Mouse (Mus musculus) limb, embryonic 12.5 days (tissue): ENCODE measurements around the gene Rlbp1. TPM values are rescaled to one million over a fixed set of nuclear protein-coding genes. Genes with fewer than 3 reads are reported as not detected.

ENCODE experiments used
- ATAC-seq: fragments of 200-750 bp; cut with Nextera tagmentation; 2 replicates; pipeline ENCODE4 v1.8.0; 2017; ENCODE audit warnings: low read depth, moderate TSS enrichment; ENCODE audit not compliant: insufficient number of reproducible peaks, insufficient read depth, low FRiP score, low TSS enrichment
- H3K27ac ChIP-seq: fragments of 300-500 bp; sonication (generic); 2 replicates; pipeline ENCODE4 v1.5.1; 2016; ENCODE audit warnings: mild to moderate bottlenecking, moderate library complexity
- H3K27me3 ChIP-seq: fragments of 300-500 bp; sonication (generic); 2 replicates; pipeline ENCODE4 v1.6.1; 2016; ENCODE audit warnings: mild to moderate bottlenecking, moderate library complexity
- H3K36me3 ChIP-seq: fragments of 300-500 bp; sonication (generic); 2 replicates; pipeline ENCODE4 v1.6.1; 2016; ENCODE audit warnings: mild to moderate bottlenecking, moderate library complexity
- H3K4me1 ChIP-seq: fragments of 300-500 bp; sonication (generic); replicated peaks from 2 replicates; pipeline ENCODE4 v1.6.1; 2016
- H3K4me2 ChIP-seq: fragments of 300-500 bp; sonication (generic); 2 replicates; pipeline ENCODE4 v1.6.1; 2016; ENCODE audit warnings: mild to moderate bottlenecking, moderate library complexity
- H3K4me3 ChIP-seq: fragments of 300-500 bp; sonication (generic); replicated peaks from 2 replicates; pipeline ENCODE4 v1.5.1; 2016; ENCODE audit warnings: mild to moderate bottlenecking
- H3K9ac ChIP-seq: fragments of 300-500 bp; sonication (generic); replicated peaks from 2 replicates; pipeline ENCODE4 v1.6.1; 2016; ENCODE audit warnings: mild to moderate bottlenecking, moderate library complexity
- H3K9me3 ChIP-seq: fragments of 300-500 bp; sonication (generic); 2 replicates; pipeline ENCODE4 v1.6.1; 2016; ENCODE audit warnings: mild to moderate bottlenecking, moderate library complexity
- WGBS: fragments of 180-500 bp; shearing (Covaris S2); methylation state at CpG from one replicate; pipeline ENCODE4 v1.1.7; 2016; 5-methylcytosine and 5-hydroxymethylcytosine counted together
- polyA plus RNA-seq: library from polyadenylated mRNA; unstranded; fragments of >200 nt; fragmentation: Nextera tagmentation; extraction: Ambion mirVana; gene quantifications from 2 replicates; pipeline ENCODE4 v1.2.1, GENCODE M21; 2016

Gene Rlbp1
- 0.59 and 0.64 TPM in 2 replicates for polyA plus RNA-seq

- no peaks in the 10 kb centered on the region for H3K9me3 ChIP-seq
- H3K4me2 ChIP-seq: no peak within 1 kb of the TSS
- no peaks in the 10 kb centered on the region for H3K36me3 ChIP-seq
- H3K27ac ChIP-seq: peak within 1 kb of the TSS; percentile 59
- no peak within 1 kb of the TSS for H3K4me3 ChIP-seq
- H3K27me3 ChIP-seq: no peaks in the 10 kb centered on the region
- WGBS: 71% methylated on average over 16 of the region's 16 CpGs
- H3K9ac ChIP-seq: no peak within 1 kb of the TSS
- ATAC-seq: no peak
- H3K4me1 ChIP-seq: peaks cover 15% of the 10 kb centered on the region
These were observed at the start of gene Rlbp1 for GRCm38 (mm10) chr7:79386422-79387133. Rlbp1 (minus strand) TSS chr7:79387048.

DNA sequence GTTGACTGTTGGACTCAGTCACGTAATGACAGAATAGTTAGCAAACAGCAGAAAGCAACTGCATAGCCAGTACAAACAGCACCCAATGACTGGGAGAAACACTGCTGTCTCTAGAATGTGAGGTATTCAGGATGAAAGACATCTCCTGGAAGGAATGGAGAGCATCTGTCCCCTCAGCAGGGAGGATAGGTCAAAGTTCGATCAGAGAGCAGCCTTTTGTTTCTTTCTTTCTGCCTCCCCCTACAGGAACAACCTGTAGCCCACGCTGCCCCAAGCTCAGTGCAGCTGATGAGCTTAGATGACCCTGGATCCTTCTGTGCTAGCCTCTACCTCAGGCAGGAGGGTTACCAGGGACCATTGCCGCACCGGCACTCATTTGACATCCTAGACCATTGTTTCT is 41.4 kb upstream of the Rlbp1 start:
- ATAC-seq: no peak
- Histone ChIP-seq H3K4me2 (no peak overlapping the region), H3K27me3 (no peaks in the 10 kb centered on the region), H3K36me3 (peaks cover 17% of the 10 kb centered on the region; the same call in 1 of the 2 replicates), H3K4me3 (no peak overlapping the region), H3K9me3 (no peaks in the 10 kb centered on the region), H3K9ac (no peak overlapping the region), H3K27ac (no peak overlapping the region), H3K4me1 (no peaks in the 10 kb centered on the region)
- whole genome bisulfite sequencing: 73% methylated on average over 5 of the region's 5 CpGs

DNA sequence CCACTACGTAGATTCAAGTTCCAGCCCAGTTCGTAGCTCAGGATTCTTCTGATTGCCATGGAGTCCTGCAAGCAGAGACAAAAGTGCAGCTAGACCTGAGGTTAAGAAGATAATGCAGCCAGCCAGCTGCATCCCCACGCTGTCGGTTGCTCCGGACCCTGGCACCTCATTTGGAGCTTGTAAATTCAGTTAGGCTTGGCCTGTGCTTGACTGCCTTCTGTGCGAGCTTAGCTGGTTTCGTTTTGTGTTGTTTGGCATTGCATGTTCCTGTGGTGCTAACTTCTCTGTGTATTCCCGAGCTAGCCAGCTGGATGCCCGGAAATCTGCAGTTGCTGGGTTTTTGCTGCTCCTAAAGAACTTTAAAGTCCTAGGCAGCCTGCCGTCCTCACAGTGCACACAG is 39.0 kb upstream of the Rlbp1 start:
- Histone ChIP-seq H3K36me3 (peaks cover 23% of the 10 kb centered on the region; the same call in 1 of the 2 replicates), H3K9ac (no peak overlapping the region), H3K4me3 (no peak overlapping the region), H3K9me3 (0 out of 2 replicates have a peak, but pooled peaks cover 2% of the 10 kb centered on the region), H3K27ac (peak overlapping the region; percentile 4; the same call in 1 of the 2 replicates), H3K27me3 (no peaks in the 10 kb centered on the region), H3K4me2 (no peak overlapping the region), H3K4me1 (no peaks in the 10 kb centered on the region)
- ATAC-seq: no peak
- WGBS: 83% methylated on average over 10 of the region's 10 CpGs

- Histone ChIP-seq H3K27ac (no peak overlapping the region), H3K36me3 (peaks cover 29% of the 10 kb centered on the region; the same call in 1 of the 2 replicates), H3K27me3 (no peaks in the 10 kb centered on the region), H3K4me1 (no peaks in the 10 kb centered on the region), H3K9ac (no peak overlapping the region), H3K9me3 (0 out of 2 replicates have a peak, but pooled peaks cover 2% of the 10 kb centered on the region), H3K4me2 (no peak overlapping the region), H3K4me3 (no peak overlapping the region)
- 90% methylated on average over 10 of the region's 10 CpGs for WGBS
- no peak for ATAC-seq
These were observed 36.0 kb upstream of the Rlbp1 start for GRCm38 (mm10) chr7:79422876-79423275.

DNA sequence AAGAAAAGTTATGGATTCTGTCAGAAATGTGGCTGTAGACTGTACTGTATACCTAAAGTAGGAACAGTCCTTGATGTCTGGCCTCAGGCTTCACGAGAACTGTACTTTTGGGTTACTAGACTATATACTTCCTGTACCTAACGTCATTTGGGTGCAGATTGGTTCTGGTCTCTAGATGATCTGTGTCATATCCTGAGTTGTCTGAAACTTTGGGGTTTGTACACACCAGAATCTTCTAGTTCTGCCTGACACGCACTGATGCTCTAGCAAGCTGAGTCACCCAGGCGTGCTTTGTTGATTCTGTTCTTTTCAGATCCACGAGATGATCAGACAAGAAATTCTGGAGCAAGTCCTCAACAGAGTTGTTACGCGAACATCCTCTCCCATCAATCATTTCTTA is 33.1 kb upstream of the Rlbp1 start:
- H3K9ac ChIP-seq: no peak overlapping the region
- 91% methylated on average over 7 of the region's 7 CpGs for WGBS
- H3K27me3 ChIP-seq: no peaks in the 10 kb centered on the region
- H3K4me1 ChIP-seq: peaks cover 4% of the 10 kb centered on the region; the same call in 1 of the 2 replicates
- no peak overlapping the region for H3K4me2 ChIP-seq
- peaks cover 24% of the 10 kb centered on the region; the same call in 1 of the 2 replicates for H3K36me3 ChIP-seq
- ATAC-seq: no peak
- 0 out of 2 replicates have a peak, but pooled peaks cover 2% of the 10 kb centered on the region for H3K9me3 ChIP-seq
- H3K27ac ChIP-seq: no peak overlapping the region
- H3K4me3 ChIP-seq: no peak overlapping the region

- Histone ChIP-seq H3K9me3 (no peaks in the 10 kb centered on the region), H3K4me1 (peaks cover 6% of the 10 kb centered on the region; the same call in 1 of the 2 replicates), H3K4me2 (peak overlapping the region; percentile 37), H3K4me3 (no peak overlapping the region), H3K36me3 (peaks cover 7% of the 10 kb centered on the region; the same call in 1 of the 2 replicates), H3K27ac (peak overlapping the region; percentile 87), H3K9ac (0 out of 2 replicates have a peak overlapping the region, but pooled peaks have one; percentile 18), H3K27me3 (no peaks in the 10 kb centered on the region)
- 36% methylated on average over 18 of the region's 18 CpGs for WGBS
- peak; percentile 78 for ATAC-seq
These were observed 27.9 kb upstream of the Rlbp1 start for GRCm38 (mm10) chr7:79414449-79415375.

DNA sequence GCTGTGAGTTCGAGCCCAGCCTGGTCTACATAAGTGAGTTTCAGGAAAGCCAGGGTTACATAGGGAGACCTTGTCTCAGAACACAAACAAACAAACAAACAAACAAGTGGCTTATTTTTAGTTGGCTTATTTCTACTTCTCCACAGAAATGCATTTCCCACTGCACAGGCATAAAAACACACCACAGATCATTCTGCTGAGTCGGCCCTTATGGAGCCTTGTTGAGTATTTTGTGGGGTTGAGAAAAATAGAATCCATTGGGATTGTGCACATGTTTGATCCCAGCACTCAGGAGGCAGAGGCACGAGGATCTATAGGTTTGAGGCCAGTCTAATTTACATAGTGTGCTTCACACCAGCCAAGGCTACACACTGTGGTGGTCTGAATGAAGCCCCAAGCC is 13.4 kb upstream of the Rlbp1 start:
- H3K9me3 ChIP-seq: no peaks in the 10 kb centered on the region
- WGBS: 87% methylated on average over 3 of the region's 3 CpGs
- no peak overlapping the region for H3K4me2 ChIP-seq
- H3K9ac ChIP-seq: no peak overlapping the region
- ATAC-seq: no peak
- no peak overlapping the region for H3K4me3 ChIP-seq
- no peak overlapping the region for H3K27ac ChIP-seq
- no peaks in the 10 kb centered on the region for H3K27me3 ChIP-seq
- H3K4me1 ChIP-seq: peaks cover 9% of the 10 kb centered on the region; the same call in 1 of the 2 replicates
- H3K36me3 ChIP-seq: peaks cover 4% of the 10 kb centered on the region; the same call in 1 of the 2 replicates

DNA sequence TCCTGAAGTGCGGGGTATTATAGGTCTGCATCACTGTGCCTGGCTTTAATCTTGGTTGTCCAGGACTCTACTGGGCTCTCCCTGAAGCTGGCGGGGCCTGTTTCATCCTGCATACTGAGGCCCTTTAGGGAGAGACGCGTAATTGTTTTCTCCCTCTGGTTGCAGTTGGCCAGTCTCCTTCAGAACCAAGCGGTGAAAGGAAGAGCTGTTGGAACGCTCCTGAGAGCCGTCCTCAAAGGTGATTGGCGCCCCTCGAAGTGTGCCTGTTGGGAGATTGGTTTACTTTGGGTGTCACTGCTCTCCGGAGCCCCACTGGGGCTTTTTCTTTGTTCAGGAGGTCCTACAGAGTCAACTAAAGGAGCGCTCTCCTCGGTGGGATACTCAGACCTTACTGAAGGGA is 12.1 kb upstream of the Rlbp1 start:
- H3K4me2 ChIP-seq: no peak overlapping the region
- H3K27ac ChIP-seq: no peak overlapping the region
- no peak overlapping the region for H3K9ac ChIP-seq
- WGBS: 83% methylated on average over 12 of the region's 12 CpGs
- H3K4me3 ChIP-seq: no peak overlapping the region
- H3K9me3 ChIP-seq: no peaks in the 10 kb centered on the region
- peaks cover 4% of the 10 kb centered on the region; the same call in 1 of the 2 replicates for H3K36me3 ChIP-seq
- no peak for ATAC-seq
- peaks cover 9% of the 10 kb centered on the region; the same call in 1 of the 2 replicates for H3K4me1 ChIP-seq
- no peaks in the 10 kb centered on the region for H3K27me3 ChIP-seq

DNA sequence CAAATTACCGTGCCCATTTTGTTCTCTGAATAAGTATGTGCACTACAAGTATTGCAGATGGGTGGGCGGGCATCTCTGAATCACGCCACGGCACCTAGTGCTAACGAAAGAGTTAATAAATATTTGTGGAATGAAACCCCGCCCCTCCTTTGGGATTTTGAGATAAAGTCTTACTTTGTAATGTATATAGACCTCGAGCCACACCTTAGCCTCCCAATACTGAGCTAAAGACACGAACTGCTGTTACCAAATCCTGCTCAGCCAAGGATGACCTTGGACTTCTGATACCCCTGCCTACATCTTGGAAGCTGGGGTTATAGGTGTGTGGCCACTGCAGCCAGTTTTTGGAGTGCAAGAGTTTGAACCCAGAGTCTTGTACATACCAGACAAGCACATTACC is 11.6 kb upstream of the Rlbp1 start:
- Histone ChIP-seq H3K36me3 (peaks cover 1% of the 10 kb centered on the region; the same call in 1 of the 2 replicates), H3K4me1 (peaks cover 9% of the 10 kb centered on the region; the same call in 1 of the 2 replicates), H3K9ac (no peak overlapping the region), H3K4me3 (no peak overlapping the region), H3K27ac (peak overlapping the region; percentile 53; the same call in 1 of the 2 replicates), H3K9me3 (no peaks in the 10 kb centered on the region), H3K4me2 (no peak overlapping the region), H3K27me3 (no peaks in the 10 kb centered on the region)
- no peak for ATAC-seq
- 89% methylated on average over 8 of the region's 8 CpGs for WGBS

- ATAC-seq: no peak
- Histone ChIP-seq H3K27ac (peak overlapping the region; percentile 53; the same call in 1 of the 2 replicates), H3K36me3 (no peaks in the 10 kb centered on the region; the same call in 1 of the 2 replicates), H3K4me2 (no peak overlapping the region), H3K9me3 (no peaks in the 10 kb centered on the region), H3K27me3 (no peaks in the 10 kb centered on the region), H3K4me3 (no peak overlapping the region), H3K4me1 (peaks cover 15% of the 10 kb centered on the region), H3K9ac (0 out of 2 replicates have a peak overlapping the region, but pooled peaks have one; percentile 27)
- WGBS: 41% methylated on average over 10 of the region's 10 CpGs
These were observed 10.7 kb upstream of the Rlbp1 start for GRCm38 (mm10) chr7:79397446-79397963.
